Mouse (Mus musculus) kidney, adult 2 months (tissue): Measurements from ENCODE around the gene Ptprf.

Experiments
- CTCF ChIP-seq: fragments of 200-500 bp; conservative IDR thresholded peaks from 2 replicates; pipeline ENCODE4 v1.5.1; 2011; ENCODE audit warnings: low read depth, mild to moderate bottlenecking, control low read depth, low read length, moderate library complexity, mixed read lengths; ENCODE audit not compliant: insufficient read depth, insufficient read length
- POLR2A ChIP-seq: fragments of 200-500 bp; IDR thresholded peaks from one replicate; pipeline ENCODE4 v1.6.1; 2011; ENCODE audit warnings: low read depth, low read length, control low read depth

- TF ChIP-seq CTCF (no peak), POLR2A (no peak)
Measured at GRCm38 (mm10) chr4:118280506-118280905, 10.7 kb downstream of the Ptprf start.
